Mouse (Mus musculus) neural tube, embryonic 13.5 days (tissue): ENCODE measurements around the gene Ly6g6d. TPM values are rescaled to one million over a fixed set of nuclear protein-coding genes. Genes with fewer than 3 reads are reported as not detected.
A peak's percentile ranks its signal among the peaks of the same experiment; 100 is the strongest.
"Not testable (repeated sequence)": the region's sequence is repeated elsewhere in the genome, so short reads cannot be mapped to it uniquely, and the experiment has no call there.

Experiments
- ATAC-seq: fragments of 200-750 bp; cut with Nextera tagmentation; 2 replicates; pipeline ENCODE4 v1.8.0; 2017; ENCODE audit warnings: low read depth, mild to moderate bottlenecking, moderate TSS enrichment, moderate library complexity
- H3K27ac ChIP-seq: fragments of 300-500 bp; sonication (generic); replicated peaks from 2 replicates; pipeline ENCODE4 v1.5.1; 2015; ENCODE audit warnings: moderate library complexity, mild to moderate bottlenecking, inconsistent platforms
- H3K27me3 ChIP-seq: fragments of 300-500 bp; sonication (generic); 2 replicates; pipeline ENCODE4 v1.6.1; 2015; ENCODE audit warnings: mild to moderate bottlenecking, inconsistent platforms
- H3K36me3 ChIP-seq: fragments of 300-500 bp; sonication (generic); 2 replicates; pipeline ENCODE4 v1.6.1; 2015; ENCODE audit warnings: mild to moderate bottlenecking, inconsistent platforms
- H3K4me1 ChIP-seq: fragments of 300-500 bp; sonication (generic); replicated peaks from 2 replicates; pipeline ENCODE4 v1.6.1; 2015; ENCODE audit warnings: inconsistent platforms
- H3K4me2 ChIP-seq: fragments of 300-500 bp; sonication (generic); 2 replicates; pipeline ENCODE4 v1.6.1; 2015; ENCODE audit warnings: inconsistent platforms, mild to moderate bottlenecking, moderate library complexity
- H3K4me3 ChIP-seq: fragments of 300-500 bp; sonication (generic); 2 replicates; pipeline ENCODE4 v1.5.1; 2015; ENCODE audit warnings: mild to moderate bottlenecking, inconsistent platforms
- H3K9ac ChIP-seq: fragments of 300-500 bp; sonication (generic); 2 replicates; pipeline ENCODE4 v1.6.1; 2015; ENCODE audit warnings: moderate library complexity, mild to moderate bottlenecking, inconsistent platforms
- H3K9me3 ChIP-seq: fragments of 300-500 bp; sonication (generic); 2 replicates; pipeline ENCODE4 v1.6.1; 2016; ENCODE audit warnings: inconsistent platforms
- WGBS: fragments of 180-500 bp; shearing (Covaris S2); methylation state at CpG from one replicate; pipeline ENCODE4 v1.1.7; 2015; 5-methylcytosine and 5-hydroxymethylcytosine counted together
- polyA plus RNA-seq: library from polyadenylated mRNA; unstranded; fragments of >200 nt; fragmentation: Nextera tagmentation; extraction: Ambion mirVana; gene quantifications from 2 replicates; pipeline ENCODE4 v1.2.1, GENCODE M21; 2015

The Ly6g6d gene
- 0.95 and 1.8 TPM in 2 replicates for polyA plus RNA-seq

GRCm38 (mm10) chr17:35077786-35078233 is at the start of gene Ly6g6d:
Gene Ly6g6d (minus strand): TSS chr17:35078065.
- ATAC-seq = peak; percentile 62
- Histone ChIP-seq H3K4me1 (peaks cover 18% of the 10 kb centered on the region), H3K27me3 (no peaks in the 10 kb centered on the region), H3K27ac (no peak within 1 kb of the TSS), H3K9me3 (no peaks in the 10 kb centered on the region), H3K9ac (peak within 1 kb of the TSS; percentile 59), H3K4me2 (peak within 1 kb of the TSS; percentile 47), H3K36me3 (no peaks in the 10 kb centered on the region), H3K4me3 (peak within 1 kb of the TSS; percentile 15)
- WGBS = 11% methylated on average over 14 of the region's 14 CpGs

- Histone ChIP-seq H3K27me3 (no peaks in the 10 kb centered on the region), H3K27ac (no peak overlapping the region), H3K4me3 (peak overlapping the region; percentile 76), H3K4me1 (peaks cover 42% of the 10 kb centered on the region), H3K9me3 (no peaks in the 10 kb centered on the region), H3K4me2 (peak overlapping the region; percentile 79), H3K9ac (peak overlapping the region; percentile 94), H3K36me3 (peaks cover 31% of the 10 kb centered on the region)
- ATAC-seq = no peak
- 80% methylated on average over 13 of the region's 13 CpGs for WGBS
Measured at GRCm38 (mm10) chr17:35127017-35127416, 49.2 kb upstream of the Ly6g6d start.

GRCm38 (mm10) chr17:35126206-35126611 is 48.3 kb upstream of the Ly6g6d start, which contains the start of gene D17H6S53E:
Gene D17H6S53E (plus strand): TSS chr17:35126373.
- Histone ChIP-seq H3K27me3 (no peaks in the 10 kb centered on the region), H3K4me1 (peaks cover 42% of the 10 kb centered on the region), H3K27ac (peak within 1 kb of the TSS; percentile 81), H3K4me2 (peak within 1 kb of the TSS; percentile 79), H3K9me3 (no peaks in the 10 kb centered on the region), H3K36me3 (peaks cover 31% of the 10 kb centered on the region), H3K9ac (peak within 1 kb of the TSS; percentile 94), H3K4me3 (peak within 1 kb of the TSS; percentile 76)
- peak; percentile 21; the same call in 1 of the 2 replicates for ATAC-seq
- 0% methylated on average over 36 of the region's 36 CpGs for WGBS

- H3K4me3 ChIP-seq = peak overlapping the region; percentile 76
- no peaks in the 10 kb centered on the region for H3K27me3 ChIP-seq
- no peaks in the 10 kb centered on the region for H3K9me3 ChIP-seq
- ATAC-seq = no peak
- H3K36me3 ChIP-seq = peaks cover 27% of the 10 kb centered on the region
- H3K4me2 ChIP-seq = peak overlapping the region; percentile 79
- H3K4me1 ChIP-seq = peaks cover 44% of the 10 kb centered on the region
- 44% methylated on average over 6 of the region's 6 CpGs for WGBS
- H3K27ac ChIP-seq = peak overlapping the region; percentile 81
- peak overlapping the region; percentile 94 for H3K9ac ChIP-seq
Measured at GRCm38 (mm10) chr17:35125578-35125977, 47.7 kb upstream of the Ly6g6d start.

- no peak overlapping the region for H3K9ac ChIP-seq
Measured at GRCm38 (mm10) chr17:35125081-35125480, 47.2 kb upstream of the Ly6g6d start.

GRCm38 (mm10) chr17:35124261-35124896 is 46.5 kb upstream of the Ly6g6d start:
- H3K4me3 ChIP-seq, H3K4me2 ChIP-seq, ATAC-seq, H3K9me3 ChIP-seq, H3K27me3 ChIP-seq, H3K9ac ChIP-seq, H3K27ac ChIP-seq: not testable (repeated sequence)
- Histone ChIP-seq H3K4me1 (peaks cover 55% of the 10 kb centered on the region), H3K36me3 (peaks cover 19% of the 10 kb centered on the region)
- 93% methylated on average over 12 of the region's 12 CpGs for WGBS

More at GRCm38 (mm10) chr17:35125081-35125480, 47.2 kb upstream of the Ly6g6d start:
- WGBS = 93% methylated on average over 1 of the region's 1 CpGs
- Histone ChIP-seq H3K27ac (no peak overlapping the region), H3K27me3 (no peaks in the 10 kb centered on the region), H3K36me3 (peaks cover 22% of the 10 kb centered on the region), H3K4me3 (no peak overlapping the region), H3K4me2 (no peak overlapping the region), H3K9me3 (no peaks in the 10 kb centered on the region), H3K4me1 (peaks cover 49% of the 10 kb centered on the region)
- no peak for ATAC-seq

GRCm38 (mm10) chr17:35123287-35123686 is 45.4 kb upstream of the Ly6g6d start:
- H3K9me3 ChIP-seq, H3K27me3 ChIP-seq, H3K4me3 ChIP-seq, H3K4me2 ChIP-seq, H3K9ac ChIP-seq, ATAC-seq, H3K27ac ChIP-seq: not testable (repeated sequence)
- 91% methylated on average over 9 of the region's 9 CpGs for WGBS
- H3K4me1 ChIP-seq = peaks cover 51% of the 10 kb centered on the region
- peaks cover 30% of the 10 kb centered on the region for H3K36me3 ChIP-seq

- peaks cover 39% of the 10 kb centered on the region for H3K4me1 ChIP-seq
- peak; percentile 52 for ATAC-seq
- 0% methylated on average over 19 of the region's 19 CpGs for WGBS
- peak within 1 kb of the TSS; percentile 96 for H3K4me3 ChIP-seq
- peaks cover 42% of the 10 kb centered on the region for H3K36me3 ChIP-seq
- peak within 1 kb of the TSS; percentile 98 for H3K9ac ChIP-seq
- H3K27ac ChIP-seq = peak within 1 kb of the TSS; percentile 95
- no peaks in the 10 kb centered on the region for H3K9me3 ChIP-seq
- no peaks in the 10 kb centered on the region for H3K27me3 ChIP-seq
- H3K4me2 ChIP-seq = peak within 1 kb of the TSS; percentile 98
Measured at GRCm38 (mm10) chr17:35121871-35122303, 44.0 kb upstream of the Ly6g6d start, which contains the start of gene Csnk2b. Gene Csnk2b (minus strand): TSS chr17:35122053.

GRCm38 (mm10) chr17:35121143-35121799 is 43.4 kb upstream of the Ly6g6d start, which contains the start of gene Gpank1:
Gene Gpank1 (plus strand): TSS chr17:35121455.
- Histone ChIP-seq H3K9ac (peak within 1 kb of the TSS; percentile 98), H3K27ac (peak within 1 kb of the TSS; percentile 95), H3K4me3 (peak within 1 kb of the TSS; percentile 96), H3K4me1 (peaks cover 33% of the 10 kb centered on the region), H3K27me3 (no peaks in the 10 kb centered on the region), H3K9me3 (no peaks in the 10 kb centered on the region), H3K36me3 (peaks cover 49% of the 10 kb centered on the region), H3K4me2 (peak within 1 kb of the TSS; percentile 98)
- peak; percentile 95 for ATAC-seq
- WGBS = under 1% methylated on average over 50 of the region's 50 CpGs

- no peaks in the 10 kb centered on the region for H3K9me3 ChIP-seq
- H3K27me3 ChIP-seq = no peaks in the 10 kb centered on the region
- peak overlapping the region; percentile 98 for H3K4me2 ChIP-seq
- peaks cover 28% of the 10 kb centered on the region for H3K4me1 ChIP-seq
- peak overlapping the region; percentile 74 for H3K27ac ChIP-seq
- H3K4me3 ChIP-seq = peak overlapping the region; percentile 96
- under 1% methylated on average over 33 of the region's 33 CpGs for WGBS
- H3K36me3 ChIP-seq = peaks cover 54% of the 10 kb centered on the region
- ATAC-seq = peak; percentile 12; the same call in 1 of the 2 replicates
- H3K9ac ChIP-seq = peak overlapping the region; percentile 98
Measured at GRCm38 (mm10) chr17:35120745-35121142, 42.9 kb upstream of the Ly6g6d start.

GRCm38 (mm10) chr17:35115046-35116019 is 37.5 kb upstream of the Ly6g6d start, which contains the start of gene Ly6g5b:
Gene Ly6g5b (minus strand): TSS chr17:35115428.
- Histone ChIP-seq H3K9ac (no peak within 1 kb of the TSS), H3K4me1 (peaks cover 9% of the 10 kb centered on the region), H3K27ac (no peak within 1 kb of the TSS), H3K4me2 (no peak within 1 kb of the TSS), H3K36me3 (peaks cover 57% of the 10 kb centered on the region), H3K27me3 (no peaks in the 10 kb centered on the region), H3K9me3 (no peaks in the 10 kb centered on the region), H3K4me3 (no peak within 1 kb of the TSS)
- WGBS = 86% methylated on average over 8 of the region's 8 CpGs
- no peak for ATAC-seq
